Mouse (Mus musculus) small intestine, adult 2 months (tissue): Measurements from ENCODE around the gene Dcst1. TPM values are rescaled to one million over a fixed set of nuclear protein-coding genes. Genes with fewer than 3 reads are reported as not detected.

Experiments used
- H3K27ac ChIP-seq: fragments of 200-500 bp; 2 replicates; pipeline ENCODE4 v1.5.1; 2012; ENCODE audit warnings: low read depth, low read length, control low read depth, inconsistent platforms; ENCODE audit not compliant: insufficient read depth
- H3K27me3 ChIP-seq: fragments of 200-500 bp; 2 replicates; pipeline ENCODE4 v1.6.1; 2012; ENCODE audit warnings: mild to moderate bottlenecking, moderate library complexity, low read length, inconsistent platforms; ENCODE audit not compliant: control insufficient read depth, insufficient read depth
- H3K36me3 ChIP-seq: fragments of 200-500 bp; 2 replicates; pipeline ENCODE4 v1.6.1; 2012; ENCODE audit warnings: mild to moderate bottlenecking, low read length, control low read depth, inconsistent platforms; ENCODE audit not compliant: control insufficient read depth, insufficient read depth
- H3K4me1 ChIP-seq: fragments of 200-500 bp; 2 replicates; pipeline ENCODE4 v1.6.1; 2012; ENCODE audit warnings: low read length, inconsistent platforms, mixed read lengths; ENCODE audit not compliant: control insufficient read depth, insufficient read depth, insufficient read length
- H3K4me3 ChIP-seq: fragments of 200-500 bp; 2 replicates; pipeline ENCODE4 v1.5.1; 2012; ENCODE audit warnings: low read depth, mild to moderate bottlenecking, control low read depth, inconsistent platforms, low read length, moderate library complexity
- CTCF ChIP-seq: fragments of 200-500 bp; IDR thresholded peaks from 2 replicates; pipeline ENCODE4 v1.5.1; 2012; ENCODE audit warnings: low read depth, mild to moderate bottlenecking, control low read depth, inconsistent platforms, low read length, moderate library complexity, mixed read lengths; ENCODE audit not compliant: insufficient replicate concordance, insufficient read length; ENCODE audit errors: extremely low read depth
- POLR2A ChIP-seq: fragments of 200-500 bp; IDR thresholded peaks from 2 replicates; pipeline ENCODE4 v1.6.1; 2012; ENCODE audit warnings: low read depth, mild to moderate bottlenecking, control low read depth, inconsistent platforms, low read length, moderate library complexity
- WGBS: fragments of 180-500 bp; shearing (Covaris S2); methylation state at CpG from one replicate; pipeline ENCODE4 v1.1.7; 2018; 5-methylcytosine and 5-hydroxymethylcytosine counted together
- polyA plus RNA-seq: library from polyadenylated mRNA; depleted of rRNA; stranded (reverse); fragments of >200 nt; gene quantifications from 2 replicates; pipeline ENCODE4 v1.2.3, GENCODE M21; 2012

The Dcst1 gene
- polyA plus RNA-seq, 1 experiment: 9.1 TPM

DNA sequence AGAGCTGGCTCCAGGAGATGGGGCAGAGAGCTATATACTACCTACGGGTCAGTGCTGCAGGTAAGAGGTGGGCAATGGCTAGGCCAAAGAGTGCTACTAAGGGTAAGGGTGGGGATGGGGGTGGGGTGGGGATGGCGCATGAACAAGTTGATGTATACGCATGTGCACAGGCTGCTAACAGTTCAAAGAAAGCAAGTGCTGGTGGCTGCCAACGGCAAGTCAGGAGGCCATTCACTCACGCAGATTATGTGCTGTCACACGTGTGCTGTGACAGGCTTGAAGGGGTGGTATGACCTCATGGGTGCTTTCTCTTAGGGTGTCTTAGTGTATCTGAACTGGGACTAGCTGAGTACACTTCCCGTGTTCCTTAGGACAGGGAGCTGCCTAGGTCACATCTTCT is 36.3 kb upstream of the Dcst1 start:
- TF ChIP-seq CTCF (no peak), POLR2A (no peak)
- no peak overlapping the region for H3K4me3 ChIP-seq
- peaks cover 39% of the 10 kb centered on the region for H3K36me3 ChIP-seq
- no peak overlapping the region for H3K27ac ChIP-seq
- 77% methylated on average over 7 of the region's 7 CpGs for whole genome bisulfite sequencing
- H3K4me1 ChIP-seq: peaks cover 6% of the 10 kb centered on the region; the same call in 1 of the 2 replicates
- no peaks in the 10 kb centered on the region for H3K27me3 ChIP-seq

DNA sequence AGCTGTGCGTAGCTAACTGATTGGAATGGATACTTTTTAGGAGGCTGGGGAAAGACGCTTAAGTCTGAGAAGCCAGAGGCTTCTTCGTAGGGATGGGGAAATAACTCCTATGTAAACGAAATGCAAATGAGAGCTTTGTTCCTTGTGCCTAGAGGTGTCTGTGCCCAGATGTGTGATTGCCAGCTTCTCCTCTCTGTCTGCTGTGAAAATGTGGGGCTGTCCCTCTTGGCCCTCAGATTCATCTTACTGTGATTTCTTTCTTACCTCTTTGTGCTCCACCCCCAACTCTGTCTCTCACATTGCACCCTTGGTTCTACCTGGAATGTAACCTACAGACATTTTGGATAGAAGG is 31.6 kb upstream of the Dcst1 start:
- Histone ChIP-seq H3K27ac (no peak overlapping the region), H3K27me3 (no peaks in the 10 kb centered on the region), H3K4me3 (peak overlapping the region; percentile 72; the same call in 1 of the 2 replicates), H3K4me1 (no peaks in the 10 kb centered on the region; the same call in 1 of the 2 replicates), H3K36me3 (peaks cover 7% of the 10 kb centered on the region)
- WGBS: 3% methylated on average over 4 of the region's 4 CpGs
- TF ChIP-seq POLR2A (no peak), CTCF (no peak)

DNA sequence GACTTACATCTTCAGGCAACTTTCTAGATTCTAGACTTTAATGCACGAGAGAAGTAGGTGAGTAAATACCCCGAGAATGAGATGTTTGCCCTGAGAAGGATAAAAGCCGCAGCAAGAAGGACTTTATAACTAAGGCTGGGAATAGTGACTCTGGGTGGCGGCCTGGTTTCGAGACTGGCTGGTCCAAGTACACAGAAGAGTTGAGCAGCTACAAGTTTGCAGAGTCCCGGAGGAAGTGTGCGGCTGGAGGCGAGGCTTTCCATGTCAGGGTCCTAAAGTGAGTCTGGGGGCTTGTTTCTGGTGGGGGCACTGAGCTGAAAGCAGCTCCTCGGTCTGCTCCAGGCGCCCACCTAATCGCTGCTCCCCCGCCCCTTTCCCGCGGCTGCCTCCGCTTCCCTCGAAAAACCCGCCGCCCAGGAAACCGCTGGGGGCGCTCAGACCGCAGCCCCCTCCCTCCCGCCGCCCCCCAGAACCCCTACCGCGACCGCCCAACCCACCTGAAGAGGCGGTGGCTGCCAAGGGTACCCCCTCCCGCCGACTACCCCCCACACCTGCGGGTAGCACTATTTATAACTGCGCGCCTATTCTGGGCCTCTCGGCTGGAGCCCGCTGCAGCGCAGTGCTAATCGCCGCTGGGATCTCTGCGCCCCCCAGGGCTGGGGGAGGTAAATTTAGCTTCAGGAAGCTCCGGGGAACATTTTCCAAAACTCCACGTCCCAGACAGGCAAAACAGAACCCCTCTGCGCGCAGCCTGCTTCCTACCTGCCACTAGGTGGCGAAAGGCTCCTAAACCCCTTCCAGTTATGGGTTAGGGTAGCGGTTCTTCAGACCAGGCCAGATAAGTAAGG is 31.0 kb upstream of the Dcst1 start:
- whole genome bisulfite sequencing: under 1% methylated on average over 42 of the region's 44 CpGs
- no peak; the same call in 1 of the 2 replicates for TF ChIP-seq POLR2A
- peak; percentile 92; the same call in 1 of the 2 replicates for TF ChIP-seq CTCF
- peaks cover 3% of the 10 kb centered on the region; the same call in 1 of the 2 replicates for H3K36me3 ChIP-seq
- H3K4me3 ChIP-seq: peak overlapping the region; percentile 72
- peak overlapping the region; percentile 97 for H3K27ac ChIP-seq
- no peaks in the 10 kb centered on the region; the same call in 1 of the 2 replicates for H3K4me1 ChIP-seq
- H3K27me3 ChIP-seq: no peaks in the 10 kb centered on the region

DNA sequence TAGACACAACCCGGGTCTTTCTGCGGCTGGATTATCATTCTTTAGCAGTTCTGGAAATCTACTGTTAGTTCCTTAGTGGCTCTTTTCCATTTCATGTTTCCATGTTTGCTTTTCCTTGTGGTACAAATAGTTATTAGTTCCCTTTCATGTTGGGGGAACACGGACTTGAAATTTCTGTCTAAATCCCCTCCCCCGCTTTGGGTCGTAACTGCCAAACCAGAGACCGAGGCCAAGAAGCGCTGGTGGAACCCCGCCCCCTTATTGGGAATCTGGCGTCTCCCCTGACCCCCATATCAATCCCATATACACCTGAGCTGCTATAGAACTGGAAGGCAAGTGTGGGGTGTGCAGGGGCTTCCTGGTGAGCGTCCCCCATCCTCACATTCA is 30.4 kb upstream of the Dcst1 start:
- WGBS: 4% methylated on average over 10 of the region's 10 CpGs
- TF ChIP-seq CTCF: no peak
- no peak for TF ChIP-seq POLR2A
- peak overlapping the region; percentile 72 for H3K4me3 ChIP-seq

DNA sequence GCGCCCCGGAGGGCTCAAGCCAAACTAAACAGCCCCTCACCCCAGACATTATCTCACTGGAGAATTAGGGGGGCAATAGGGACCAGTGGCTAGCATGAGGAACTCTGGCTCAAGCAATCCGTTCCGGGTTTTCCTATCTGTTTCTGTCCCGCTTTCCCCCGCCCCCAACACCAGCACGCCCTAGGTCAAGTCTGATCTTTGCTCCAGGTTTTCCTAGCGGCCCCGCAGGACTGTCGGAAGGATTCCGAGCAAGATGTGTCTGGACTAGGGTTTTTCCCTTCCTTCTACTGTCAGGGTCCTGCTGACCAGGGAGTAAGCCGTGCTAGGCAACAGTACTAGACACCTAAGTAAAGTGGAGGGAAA is 29.8 kb upstream of the Dcst1 start:
- H3K4me3 ChIP-seq: peak overlapping the region; percentile 72
- H3K27me3 ChIP-seq: no peaks in the 10 kb centered on the region
- H3K27ac ChIP-seq: peak overlapping the region; percentile 97
- peaks cover 4% of the 10 kb centered on the region for H3K4me1 ChIP-seq
- H3K36me3 ChIP-seq: peaks cover 4% of the 10 kb centered on the region; the same call in 1 of the 2 replicates
- TF ChIP-seq POLR2A (peak; percentile 56; the same call in 1 of the 2 replicates), CTCF (no peak)
- 0% methylated on average over 12 of the region's 12 CpGs for WGBS

More for the DNA sequence above, 30.4 kb upstream of the Dcst1 start:
- Histone ChIP-seq H3K27me3 (no peaks in the 10 kb centered on the region), H3K4me1 (no peaks in the 10 kb centered on the region; the same call in 1 of the 2 replicates), H3K27ac (peak overlapping the region; percentile 97), H3K36me3 (peaks cover 3% of the 10 kb centered on the region; the same call in 1 of the 2 replicates)

DNA sequence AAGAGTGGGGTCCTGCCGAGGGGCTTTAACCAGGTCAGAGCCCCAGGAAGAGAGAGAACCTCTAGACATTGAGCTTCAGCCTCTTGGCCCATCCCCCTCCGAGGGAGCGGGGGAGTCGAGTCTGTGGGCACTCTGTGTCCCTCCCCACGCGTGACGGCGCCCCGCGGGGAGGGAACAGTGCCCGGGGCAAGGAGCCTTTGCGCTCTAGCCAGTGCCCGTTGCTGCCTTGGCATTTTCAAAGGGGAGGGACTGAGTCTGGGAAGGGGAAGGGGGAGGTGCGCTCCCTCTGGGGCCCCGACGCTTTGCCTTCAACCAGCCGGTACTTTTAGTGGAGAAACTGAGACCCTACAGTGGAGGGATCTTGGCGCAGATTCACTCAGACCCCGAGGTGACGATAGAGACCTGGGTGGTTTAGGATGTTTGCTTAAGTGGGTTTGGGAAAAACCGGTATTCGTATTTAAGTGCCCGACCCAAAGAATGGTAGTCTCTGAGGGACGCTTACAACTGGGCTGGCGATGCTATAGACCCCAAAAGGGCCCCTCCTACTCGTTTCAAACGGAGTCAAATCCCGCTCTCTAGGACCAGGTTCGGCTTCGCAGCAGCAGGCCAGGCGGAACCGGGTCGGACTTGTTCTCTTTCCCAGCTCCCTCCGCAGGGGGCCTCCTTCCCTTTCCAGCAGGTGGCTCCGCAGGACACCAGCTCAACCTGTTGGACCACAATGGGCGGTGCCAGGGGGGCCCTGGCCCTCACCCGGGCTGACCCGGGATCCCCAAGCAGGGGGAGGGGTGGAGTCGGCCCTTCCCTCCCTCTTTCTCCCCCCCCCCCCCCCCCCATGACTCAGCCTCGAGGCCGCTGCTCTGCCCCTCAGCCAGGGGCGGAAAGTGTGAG is 29.2 kb upstream of the Dcst1 start, which contains the start of gene Zbtb7b:
Gene Zbtb7b (minus strand): TSS at position 771 of the 888 bp plus-strand sequence.
- H3K36me3 ChIP-seq: peaks cover 7% of the 10 kb centered on the region; the same call in 1 of the 2 replicates
- peaks cover 10% of the 10 kb centered on the region for H3K4me1 ChIP-seq
- WGBS: 1% methylated on average over 42 of the region's 42 CpGs
- H3K4me3 ChIP-seq: peak within 1 kb of the TSS; percentile 72
- H3K27me3 ChIP-seq: no peaks in the 10 kb centered on the region
- H3K27ac ChIP-seq: peak within 1 kb of the TSS; percentile 97
- TF ChIP-seq POLR2A: no peak; the same call in 1 of the 2 replicates
- peak; percentile 35; the same call in 1 of the 2 replicates for TF ChIP-seq CTCF
